Mouse (Mus musculus): ENCODE measurements around the gene Clec12b. TPM values are rescaled to one million over a fixed set of nuclear protein-coding genes. Genes with fewer than 3 reads are reported as not detected.

Gene Clec12b
- polyA plus RNA-seq (2014; fragmentation: Nextera tagmentation; extraction: Ambion mirVana), result not detected in 2 replicates

- H3K4me3 ChIP-seq (ENCODE audit: low read length), result no peak within 1 kb of the TSS
- H3K9me3 ChIP-seq (ENCODE audit: control insufficient read depth, low read length), result no peaks in the 10 kb centered on the region
- no peak within 1 kb of the TSS for H3K27ac ChIP-seq (ENCODE audit: low read depth, low read length)
- no peaks in the 10 kb centered on the region for H3K4me1 ChIP-seq (ENCODE audit: control insufficient read depth, insufficient read depth, low read length)
- H3K27me3 ChIP-seq (ENCODE audit: control insufficient read depth, insufficient read depth, low read length), result no peaks in the 10 kb centered on the region
- no peak for ATAC-seq (ENCODE audit: low FRiP score, low TSS enrichment)
- H3K36me3 ChIP-seq (ENCODE audit: control insufficient read depth, insufficient read depth, low read length), result no peaks in the 10 kb centered on the region
- WGBS, result 84% methylated on average over 2 of the region's 2 CpGs
- H3K9ac ChIP-seq (ENCODE audit: low read depth, low read length), result no peak within 1 kb of the TSS
- H3K4me2 ChIP-seq (replicated peaks; ENCODE audit: low read depth, low read length), result no peak within 1 kb of the TSS
These were observed at the start of gene Clec12b for GRCm38 (mm10) chr6:129385774-129386173. Clec12b (minus strand) TSS chr6:129385874.

- no peak overlapping the region for H3K4me3 ChIP-seq (ENCODE audit: low read length)
- H3K9ac ChIP-seq (ENCODE audit: low read depth, low read length), result no peak overlapping the region
- no peaks in the 10 kb centered on the region for H3K9me3 ChIP-seq (ENCODE audit: control insufficient read depth, low read length)
- 86% methylated on average over 5 of the region's 5 CpGs for WGBS
- no peaks in the 10 kb centered on the region for H3K27me3 ChIP-seq (ENCODE audit: control insufficient read depth, insufficient read depth, low read length)
- ATAC-seq (ENCODE audit: low FRiP score, low TSS enrichment), result no peak
- no peaks in the 10 kb centered on the region for H3K4me1 ChIP-seq (ENCODE audit: control insufficient read depth, insufficient read depth, low read length)
- no peak overlapping the region for H3K27ac ChIP-seq (ENCODE audit: low read depth, low read length)
- no peaks in the 10 kb centered on the region for H3K36me3 ChIP-seq (ENCODE audit: control insufficient read depth, insufficient read depth, low read length)
- H3K4me2 ChIP-seq (replicated peaks; ENCODE audit: low read depth, low read length), result no peak overlapping the region
These were observed 48.6 kb upstream of the Clec12b start for GRCm38 (mm10) chr6:129434239-129434638.

- H3K9ac ChIP-seq (ENCODE audit: low read depth, low read length), result no peak overlapping the region
- ATAC-seq (ENCODE audit: low FRiP score, low TSS enrichment), result no peak
- H3K4me2 ChIP-seq (replicated peaks; ENCODE audit: low read depth, low read length), result no peak overlapping the region
- WGBS, result 82% methylated on average over 4 of the region's 4 CpGs
- H3K4me3 ChIP-seq (ENCODE audit: low read length), result no peak overlapping the region
- H3K27me3 ChIP-seq (ENCODE audit: control insufficient read depth, insufficient read depth, low read length), result no peaks in the 10 kb centered on the region
- no peaks in the 10 kb centered on the region for H3K9me3 ChIP-seq (ENCODE audit: control insufficient read depth, low read length)
- H3K27ac ChIP-seq (ENCODE audit: low read depth, low read length), result no peak overlapping the region
- H3K4me1 ChIP-seq (ENCODE audit: control insufficient read depth, insufficient read depth, low read length), result no peaks in the 10 kb centered on the region
- H3K36me3 ChIP-seq (ENCODE audit: control insufficient read depth, insufficient read depth, low read length), result no peaks in the 10 kb centered on the region
These were observed 41.6 kb upstream of the Clec12b start for GRCm38 (mm10) chr6:129427281-129427680.

- Histone ChIP-seq H3K4me1 (ENCODE audit: control insufficient read depth, insufficient read depth, low read length) (no peaks in the 10 kb centered on the region), H3K4me2 (replicated peaks; ENCODE audit: low read depth, low read length) (no peak overlapping the region), H3K27ac (ENCODE audit: low read depth, low read length) (no peak overlapping the region), H3K9me3 (ENCODE audit: control insufficient read depth, low read length) (no peaks in the 10 kb centered on the region), H3K27me3 (ENCODE audit: control insufficient read depth, insufficient read depth, low read length) (no peaks in the 10 kb centered on the region), H3K4me3 (ENCODE audit: low read length) (no peak overlapping the region), H3K36me3 (ENCODE audit: control insufficient read depth, insufficient read depth, low read length) (no peaks in the 10 kb centered on the region), H3K9ac (ENCODE audit: low read depth, low read length) (no peak overlapping the region)
- ATAC-seq (ENCODE audit: low FRiP score, low TSS enrichment), result no peak
- 32% methylated on average over 5 of the region's 5 CpGs for WGBS
These were observed 40.1 kb upstream of the Clec12b start for GRCm38 (mm10) chr6:129425812-129426211.

GRCm38 (mm10) chr6:129425217-129425616, 39.5 kb upstream of the Clec12b start:
- Histone ChIP-seq H3K4me3 (ENCODE audit: low read length) (no peak overlapping the region), H3K4me2 (replicated peaks; ENCODE audit: low read depth, low read length) (no peak overlapping the region), H3K4me1 (ENCODE audit: control insufficient read depth, insufficient read depth, low read length) (no peaks in the 10 kb centered on the region), H3K27me3 (ENCODE audit: control insufficient read depth, insufficient read depth, low read length) (no peaks in the 10 kb centered on the region), H3K36me3 (ENCODE audit: control insufficient read depth, insufficient read depth, low read length) (no peaks in the 10 kb centered on the region), H3K27ac (ENCODE audit: low read depth, low read length) (peak overlapping the region; percentile 24; the same call in 1 of the 2 replicates), H3K9ac (ENCODE audit: low read depth, low read length) (no peak overlapping the region), H3K9me3 (ENCODE audit: control insufficient read depth, low read length) (no peaks in the 10 kb centered on the region)
- WGBS, result 72% methylated on average over 5 of the region's 5 CpGs
- no peak for ATAC-seq (ENCODE audit: low FRiP score, low TSS enrichment)

- no peaks in the 10 kb centered on the region for H3K9me3 ChIP-seq (ENCODE audit: control insufficient read depth, low read length)
- no peaks in the 10 kb centered on the region for H3K4me1 ChIP-seq (ENCODE audit: control insufficient read depth, insufficient read depth, low read length)
- no peaks in the 10 kb centered on the region for H3K27me3 ChIP-seq (ENCODE audit: control insufficient read depth, insufficient read depth, low read length)
- 0 out of 2 replicates have a peak overlapping the region, but pooled peaks have one; percentile 17 for H3K27ac ChIP-seq (ENCODE audit: low read depth, low read length)
- no peaks in the 10 kb centered on the region for H3K36me3 ChIP-seq (ENCODE audit: control insufficient read depth, insufficient read depth, low read length)
- peak; percentile 87 for ATAC-seq (ENCODE audit: low FRiP score, low TSS enrichment)
- 24% methylated on average over 1 of the region's 1 CpGs for WGBS
- no peak overlapping the region for H3K9ac ChIP-seq (ENCODE audit: low read depth, low read length)
- H3K4me2 ChIP-seq (replicated peaks; ENCODE audit: low read depth, low read length), result no peak overlapping the region
- H3K4me3 ChIP-seq (ENCODE audit: low read length), result no peak overlapping the region
These were observed 38.0 kb upstream of the Clec12b start for GRCm38 (mm10) chr6:129423734-129424072.

- peak; percentile 68 for ATAC-seq (ENCODE audit: low FRiP score, low TSS enrichment)
- Histone ChIP-seq H3K27ac (ENCODE audit: low read depth, low read length) (peak overlapping the region; percentile 17; the same call in 1 of the 2 replicates), H3K4me3 (ENCODE audit: low read length) (no peak overlapping the region), H3K9me3 (ENCODE audit: control insufficient read depth, low read length) (no peaks in the 10 kb centered on the region), H3K4me1 (ENCODE audit: control insufficient read depth, insufficient read depth, low read length) (no peaks in the 10 kb centered on the region), H3K36me3 (ENCODE audit: control insufficient read depth, insufficient read depth, low read length) (no peaks in the 10 kb centered on the region), H3K9ac (ENCODE audit: low read depth, low read length) (no peak overlapping the region), H3K27me3 (ENCODE audit: control insufficient read depth, insufficient read depth, low read length) (no peaks in the 10 kb centered on the region), H3K4me2 (replicated peaks; ENCODE audit: low read depth, low read length) (no peak overlapping the region)
- 61% methylated on average over 4 of the region's 4 CpGs for WGBS
These were observed 37.5 kb upstream of the Clec12b start for GRCm38 (mm10) chr6:129423040-129423733.

GRCm38 (mm10) chr6:129422311-129422710, 36.6 kb upstream of the Clec12b start:
- Histone ChIP-seq H3K9ac (ENCODE audit: low read depth, low read length) (no peak overlapping the region), H3K36me3 (ENCODE audit: control insufficient read depth, insufficient read depth, low read length) (no peaks in the 10 kb centered on the region), H3K4me2 (replicated peaks; ENCODE audit: low read depth, low read length) (no peak overlapping the region), H3K9me3 (ENCODE audit: control insufficient read depth, low read length) (no peaks in the 10 kb centered on the region), H3K27ac (ENCODE audit: low read depth, low read length) (no peak overlapping the region), H3K4me3 (ENCODE audit: low read length) (no peak overlapping the region), H3K27me3 (ENCODE audit: control insufficient read depth, insufficient read depth, low read length) (no peaks in the 10 kb centered on the region), H3K4me1 (ENCODE audit: control insufficient read depth, insufficient read depth, low read length) (no peaks in the 10 kb centered on the region)
- ATAC-seq (ENCODE audit: low FRiP score, low TSS enrichment), result no peak
- 76% methylated on average over 3 of the region's 3 CpGs for WGBS

GRCm38 (mm10) chr6:129414177-129414576, 28.5 kb upstream of the Clec12b start:
- Histone ChIP-seq H3K4me2 (replicated peaks; ENCODE audit: low read depth, low read length) (no peak overlapping the region), H3K36me3 (ENCODE audit: control insufficient read depth, insufficient read depth, low read length) (no peaks in the 10 kb centered on the region), H3K9me3 (ENCODE audit: control insufficient read depth, low read length) (no peaks in the 10 kb centered on the region), H3K9ac (ENCODE audit: low read depth, low read length) (no peak overlapping the region), H3K27ac (ENCODE audit: low read depth, low read length) (no peak overlapping the region), H3K27me3 (ENCODE audit: control insufficient read depth, insufficient read depth, low read length) (no peaks in the 10 kb centered on the region), H3K4me1 (ENCODE audit: control insufficient read depth, insufficient read depth, low read length) (no peaks in the 10 kb centered on the region), H3K4me3 (ENCODE audit: low read length) (no peak overlapping the region)
- 81% methylated on average over 1 of the region's 1 CpGs for WGBS
- no peak for ATAC-seq (ENCODE audit: low FRiP score, low TSS enrichment)
